Mouse (Mus musculus) gastrocnemius, postnatal 25 days (tissue): ENCODE results near the gene Hadha. TPM values are rescaled to one million over a fixed set of nuclear protein-coding genes. Genes with fewer than 3 reads are reported as not detected.
A peak's percentile ranks its signal among the peaks of the same experiment; 100 is the strongest.

Experiments
- DNase-seq: peaks from one replicate; pipeline ENCODE4 v3.0.0; 2022
- long read RNA-seq, 2 experiments: library from polyadenylated mRNA; stranded (forward); transcript quantifications; one replicate each; pipeline ENCODE4 v2.0.0; 2021
- total RNA-seq, 2 experiments: library from RNA; stranded (reverse); gene quantifications; 1 replicate in 1 of 2; 2 replicates in 1 of 2; pipeline ENCODE4 v1.2.3; 2021

The Hadha gene
- total RNA-seq, result 100 to 1,000 TPM; 270 to 342 TPM
- long read RNA-seq, experiment 1, full-length matches to known transcripts, result 125 of 180 reads
- long read RNA-seq, experiment 1, partial matches to known transcripts, result 48 of 180 reads
- long read RNA-seq, experiment 1, other reads (novel, unspliced or antisense), result 7 of 180 reads
- long read RNA-seq, experiment 2, full-length matches to known transcripts, result 203 of 264 reads
- long read RNA-seq, experiment 2, partial matches to known transcripts, result 40 of 264 reads
- long read RNA-seq, experiment 2, other reads (novel, unspliced or antisense), result 21 of 264 reads

DNA sequence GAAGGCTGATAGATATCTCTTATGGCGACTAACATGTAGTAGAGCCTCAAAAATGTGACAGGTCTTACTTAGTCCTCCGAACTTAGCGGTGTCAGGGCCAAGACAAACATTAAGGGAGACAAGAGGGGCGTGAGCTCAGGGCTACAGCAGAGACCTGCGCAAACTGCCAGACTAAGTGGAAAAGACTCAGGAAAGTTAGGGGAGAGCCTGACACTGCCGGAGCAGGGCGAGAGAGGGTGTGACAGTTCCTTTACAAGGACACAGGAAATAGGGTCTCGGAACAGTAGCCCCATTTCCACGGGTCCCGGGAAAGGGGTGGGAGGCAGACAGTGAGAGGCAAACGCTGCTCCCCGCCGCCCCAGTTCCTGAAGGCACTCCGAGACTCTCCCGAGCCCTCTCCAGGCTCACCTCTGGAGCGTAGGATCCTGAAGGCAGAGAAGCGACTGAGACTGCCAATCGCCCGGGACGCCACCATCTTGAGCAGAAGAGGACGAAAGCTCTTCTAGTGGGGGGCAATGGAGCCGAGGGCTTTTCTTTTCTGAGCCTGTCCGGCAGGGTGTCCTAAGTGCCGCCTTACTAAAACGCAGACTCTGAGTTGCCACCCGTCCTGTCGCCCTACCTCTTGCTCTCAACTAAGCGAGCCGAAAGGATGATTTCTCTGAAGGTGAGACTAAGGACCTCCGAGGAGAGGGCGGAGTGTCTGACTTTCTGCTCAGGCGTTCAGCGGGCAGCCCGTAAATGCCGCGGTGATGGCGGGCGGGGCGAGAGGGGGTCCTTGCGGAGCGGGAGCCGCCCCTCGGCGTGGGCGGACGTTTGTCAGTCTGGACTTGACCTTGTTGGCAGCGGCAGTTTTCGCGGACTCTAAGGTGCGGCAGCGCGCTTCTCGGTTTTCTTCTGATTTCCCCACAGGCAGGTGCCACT is at the start of gene Hadha, which contains the start of gene Hadhb:
Gene Hadha, minus strand, starts transcription at position 689 of the 921 bp plus-strand sequence.
Gene Hadhb, plus strand, starts transcription at position 775 of the 921 bp plus-strand sequence.
- DNase-seq, result peak; percentile 90

DNA sequence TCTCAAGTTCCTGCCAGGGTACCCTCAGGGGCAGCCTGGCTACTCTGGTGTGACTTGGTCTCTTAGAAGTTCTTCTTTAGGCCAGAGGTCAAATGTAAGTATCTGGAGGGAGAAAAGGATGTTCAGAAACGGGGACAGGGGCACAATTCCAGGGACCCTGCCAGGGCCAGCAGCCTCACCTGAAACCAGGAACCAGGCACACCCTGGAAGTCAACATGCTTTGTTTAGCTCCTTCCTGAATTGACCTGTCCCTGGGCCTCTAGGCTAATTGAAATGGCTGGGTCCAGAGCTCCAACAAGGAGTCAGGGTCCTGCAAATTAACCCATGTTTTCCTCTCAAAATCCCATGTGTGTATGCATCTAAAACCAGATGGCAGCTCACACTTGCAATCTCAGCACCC is 49.5 kb upstream of the Hadha start:
- no peak for DNase-seq

DNA sequence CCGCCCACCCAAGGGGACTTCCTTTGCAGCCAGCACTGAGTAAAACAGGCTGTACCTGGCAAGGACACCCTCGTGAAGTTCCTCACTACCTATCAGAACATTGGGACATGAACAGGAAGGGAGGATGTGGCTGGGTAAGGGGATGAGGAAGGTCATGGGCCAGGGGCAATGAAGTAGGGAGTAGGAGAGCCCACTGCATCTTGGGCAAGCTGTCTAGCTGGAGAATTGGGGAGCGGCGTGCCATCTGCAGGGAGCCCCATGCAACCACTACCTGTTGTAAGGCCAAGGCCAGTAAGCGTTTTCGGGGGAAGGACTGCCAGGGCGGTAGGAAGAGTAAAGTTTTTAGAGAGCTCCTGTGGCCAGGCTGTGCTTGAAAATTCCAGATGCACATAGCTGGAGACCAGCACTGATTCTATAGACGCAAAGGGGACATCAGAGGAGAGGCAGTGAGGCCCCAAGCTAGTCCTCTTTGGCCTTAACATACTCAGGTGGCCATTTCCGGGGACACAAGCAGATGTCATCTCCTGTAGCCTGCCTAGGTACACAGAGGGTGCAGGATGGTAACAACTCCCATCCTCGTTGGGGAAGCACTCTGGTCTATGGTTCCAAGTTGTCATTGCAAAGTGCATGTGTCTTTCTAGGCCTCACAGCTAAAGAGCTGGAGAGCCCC is 48.4 kb upstream of the Hadha start:
- DNase-seq, result no peak

DNA sequence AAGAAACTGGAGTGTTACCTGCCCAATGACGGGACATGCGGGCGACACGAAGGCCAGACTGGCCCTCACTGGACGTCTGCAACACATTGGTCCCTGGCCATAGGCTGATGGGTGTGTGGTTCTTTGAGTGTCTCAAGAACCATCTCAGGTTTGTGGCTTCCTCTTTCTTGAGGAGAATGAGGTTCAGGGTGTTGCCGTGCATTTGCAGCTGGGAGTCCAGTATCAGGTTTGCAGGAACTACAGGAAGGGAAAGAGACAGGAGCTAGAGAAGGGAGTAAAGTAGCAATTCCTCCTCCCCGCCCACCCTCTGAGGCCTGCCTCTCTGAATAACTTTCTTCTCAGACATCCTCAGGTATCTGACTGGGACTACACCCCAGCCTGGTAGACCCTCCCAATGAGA is 47.3 kb upstream of the Hadha start:
- no peak for DNase-seq

DNA sequence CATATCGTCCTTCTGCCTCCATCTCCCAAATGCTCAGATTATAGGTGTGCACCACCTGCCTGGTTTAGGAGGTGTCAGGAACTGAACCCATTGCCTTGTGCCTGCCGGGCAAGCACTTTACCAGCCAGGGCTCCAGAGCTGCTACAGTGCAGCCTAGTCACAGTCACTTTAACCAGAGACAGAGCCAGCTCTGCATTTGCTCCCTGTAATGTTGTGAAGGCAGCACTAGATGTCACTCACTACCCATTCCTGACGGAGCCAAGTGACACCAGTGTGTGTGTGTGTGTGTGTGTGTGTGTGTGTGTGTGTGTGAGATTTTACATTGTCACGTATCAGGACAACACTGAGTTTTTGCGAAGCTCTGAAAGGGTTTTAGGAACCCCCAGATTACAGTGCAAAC is 46.6 kb upstream of the Hadha start:
- no peak for DNase-seq

DNA sequence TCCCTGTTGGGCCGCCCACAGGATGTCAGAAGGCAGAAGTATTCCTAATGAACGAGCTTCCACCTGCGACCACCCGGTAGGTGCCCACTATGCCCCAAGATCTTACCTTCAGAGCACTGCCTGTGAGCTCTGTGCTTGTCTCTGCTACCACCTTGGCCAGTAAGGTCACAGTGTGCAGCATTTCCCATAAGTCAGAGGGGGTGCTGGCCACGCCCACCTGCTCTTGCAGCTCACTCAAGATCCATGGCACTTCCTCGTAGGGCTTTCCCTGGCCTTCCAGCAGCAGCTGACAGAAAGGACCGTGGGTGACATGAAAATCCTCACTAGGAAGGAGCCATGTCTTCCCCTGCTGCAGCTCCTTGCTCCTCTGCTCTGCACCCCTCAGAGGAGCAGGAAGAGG is 43.3 kb upstream of the Hadha start:
- DNase-seq, result no peak

DNA sequence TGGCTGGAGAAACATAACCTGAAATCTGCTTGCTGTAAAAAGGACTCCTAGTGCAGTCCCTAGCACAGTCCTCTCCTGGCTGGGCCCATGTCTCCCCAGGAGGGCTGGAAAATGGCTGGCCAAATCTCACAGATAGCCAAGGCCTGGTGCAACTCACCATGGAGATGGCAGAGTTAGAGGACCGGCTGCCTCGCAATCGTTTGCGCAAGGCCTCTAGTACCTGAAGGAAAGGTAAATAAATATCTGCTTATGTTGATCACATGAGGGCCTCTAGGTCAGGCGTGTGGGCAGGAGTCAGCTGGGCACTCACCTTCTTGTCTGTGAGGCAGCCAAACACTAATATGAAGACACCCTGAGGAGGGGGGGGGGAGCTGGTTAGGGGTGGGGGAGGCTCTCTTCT is 40.4 kb upstream of the Hadha start:
- no peak for DNase-seq

DNA sequence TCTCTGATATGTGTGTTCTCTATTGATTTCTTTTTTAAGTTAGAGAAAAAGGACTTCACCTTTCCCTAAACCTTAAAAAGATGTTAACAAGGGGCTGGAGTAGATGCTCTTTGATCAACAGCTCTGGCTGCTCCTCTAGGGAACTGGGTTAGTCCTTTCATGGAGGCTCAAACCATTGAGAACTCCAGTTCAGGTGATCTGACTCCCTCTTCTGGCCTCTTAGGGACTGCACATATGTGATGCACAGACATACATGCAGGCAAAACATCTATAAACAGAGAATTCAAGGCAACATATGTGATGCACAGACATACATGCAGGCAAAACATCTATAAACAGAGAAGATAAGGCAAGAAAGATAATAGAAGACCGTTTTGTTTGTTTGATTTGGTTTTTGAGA is 37.5 kb upstream of the Hadha start:
- no peak for DNase-seq

DNA sequence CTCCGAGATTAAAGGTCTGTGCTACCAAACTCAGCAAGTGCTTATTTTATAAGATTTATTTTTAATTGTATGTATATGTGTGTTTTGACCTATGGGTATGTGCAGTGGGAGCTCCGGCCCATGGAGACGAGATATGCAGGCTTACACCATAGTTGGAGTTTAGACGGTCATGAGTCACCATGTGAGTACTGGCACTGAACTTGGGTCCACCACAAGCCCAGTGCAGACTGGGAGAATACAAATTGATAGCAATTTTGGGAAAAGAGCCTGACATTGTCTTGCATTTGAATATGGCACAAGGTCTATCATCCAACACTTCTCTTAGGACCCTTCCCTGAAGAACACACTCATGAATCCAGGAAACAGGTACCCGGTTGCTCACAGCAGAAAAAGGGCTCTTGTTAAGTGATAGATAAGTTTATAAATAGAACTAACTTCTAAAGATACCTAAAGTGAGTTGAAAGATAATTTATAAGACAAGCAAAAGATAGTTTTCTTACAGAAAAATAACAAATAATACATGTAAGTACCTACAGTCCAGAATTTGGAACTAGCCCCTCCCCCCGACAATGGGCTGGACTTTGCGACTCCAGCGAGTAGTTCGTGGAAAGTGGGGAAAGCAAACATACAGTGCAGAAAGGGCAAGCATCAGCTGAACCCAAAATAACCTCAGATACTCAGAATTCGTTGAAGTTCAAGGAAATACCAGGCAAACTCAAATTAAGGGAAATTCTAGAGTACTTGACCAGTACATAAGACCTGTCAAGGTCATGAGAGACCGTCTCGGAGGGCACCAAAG is 32.9 kb upstream of the Hadha start:
- DNase-seq, result no peak

DNA sequence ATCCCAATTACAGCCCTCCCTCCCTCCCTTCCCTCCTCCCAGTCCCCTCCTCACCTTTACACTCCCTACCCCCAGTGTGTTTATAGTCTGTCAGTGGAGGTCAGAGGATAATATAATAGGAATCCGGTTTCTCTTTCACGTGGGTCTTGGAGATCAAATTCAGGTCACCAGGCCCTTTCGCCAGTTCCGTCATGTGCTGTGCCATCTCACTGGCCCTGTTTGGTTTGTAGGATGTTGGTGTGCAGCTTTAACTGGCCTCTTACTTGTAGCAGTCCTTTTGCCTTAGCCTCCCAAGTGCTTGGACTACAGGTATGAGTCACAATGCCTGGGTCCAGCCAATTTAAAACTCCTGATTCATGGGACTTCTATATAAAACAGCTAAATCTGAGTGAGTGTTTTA is 20.8 kb upstream of the Hadha start:
- DNase-seq, result no peak

DNA sequence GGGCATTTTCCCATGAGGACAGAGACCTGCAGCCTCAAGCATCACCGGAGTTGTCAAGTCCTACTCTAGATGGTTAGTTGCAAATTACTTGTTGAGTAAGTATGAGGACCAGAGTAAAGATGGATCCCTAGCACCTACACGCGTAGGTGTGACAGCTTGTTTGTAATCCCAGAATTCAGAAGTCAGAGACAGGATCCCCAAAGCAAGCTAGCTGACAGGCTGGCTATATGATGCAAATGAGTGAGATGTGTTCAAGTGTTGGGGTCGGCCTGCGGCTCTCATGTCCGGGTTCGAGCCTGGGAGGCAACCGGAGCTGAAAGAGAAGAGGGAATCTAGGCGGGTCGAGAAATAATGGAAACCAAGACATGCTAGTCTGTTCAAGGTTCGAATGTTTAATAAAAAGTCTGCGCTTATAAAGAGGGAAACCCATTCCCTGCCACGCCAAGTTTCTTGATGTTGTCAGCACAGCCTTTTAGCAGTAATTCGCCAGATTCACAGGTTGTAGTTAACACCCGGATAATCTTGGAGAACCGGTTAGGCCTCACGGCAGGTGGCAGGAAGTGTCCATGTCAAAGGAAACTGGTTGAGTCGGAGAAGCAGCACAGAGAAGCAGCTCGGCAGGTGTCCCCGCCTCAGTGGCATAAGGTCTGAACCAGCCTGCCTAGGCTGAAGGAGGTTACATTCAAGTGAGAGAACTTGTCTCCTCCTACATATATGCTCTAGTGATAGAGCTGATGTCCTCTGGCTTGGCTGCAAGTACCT is 18.1 kb upstream of the Hadha start:
- DNase-seq, result no peak

DNA sequence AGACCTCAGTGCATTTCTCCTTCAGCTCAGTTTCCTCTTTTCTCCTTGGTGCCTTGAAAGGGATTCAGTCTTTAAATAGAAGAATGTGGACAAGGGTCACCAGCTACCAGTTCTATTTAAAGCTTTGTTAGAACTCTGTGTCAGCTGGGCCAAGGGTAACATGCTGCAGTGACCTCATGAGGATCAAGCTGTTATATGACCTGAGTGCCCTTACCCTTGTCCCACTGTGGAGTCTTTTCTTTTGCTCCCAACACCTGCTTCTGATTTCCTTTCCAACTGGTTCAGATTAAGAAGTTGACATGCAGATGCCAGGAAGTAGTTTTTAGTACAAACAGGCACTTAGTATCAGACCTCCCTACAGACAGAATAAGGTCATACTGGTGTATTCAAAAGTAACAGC is 17.2 kb upstream of the Hadha start:
- DNase-seq, result no peak

DNA sequence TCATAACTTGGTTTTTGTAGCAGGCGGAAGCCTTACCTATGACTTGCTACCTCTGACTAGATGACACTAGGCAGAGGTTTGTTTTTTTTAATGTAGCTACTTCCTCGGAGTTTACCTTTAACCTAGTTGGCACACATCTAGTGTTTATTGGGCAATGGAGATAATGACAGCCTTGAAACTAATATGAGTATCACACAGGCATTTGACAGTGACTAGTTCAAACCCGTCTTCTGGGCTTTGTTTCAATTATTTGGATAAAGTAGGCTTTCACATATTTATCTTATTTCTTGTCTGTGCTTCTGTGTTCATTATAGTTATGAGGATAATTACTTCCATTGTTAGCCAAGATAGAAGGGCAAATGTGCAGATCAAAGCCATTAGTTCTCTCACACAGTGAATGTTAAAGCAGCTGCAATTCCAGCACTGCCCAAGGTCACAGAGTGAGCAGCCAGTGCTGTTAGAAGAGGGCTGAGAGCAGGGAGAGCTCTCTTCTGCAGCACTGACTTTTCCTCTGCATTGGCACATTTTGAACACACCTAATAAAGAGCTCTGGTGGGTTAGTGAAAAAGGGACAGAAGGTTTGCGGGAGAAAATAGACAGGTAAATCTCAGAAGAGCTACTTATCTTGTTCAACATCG is 15.5 kb upstream of the Hadha start:
- no peak for DNase-seq

DNA sequence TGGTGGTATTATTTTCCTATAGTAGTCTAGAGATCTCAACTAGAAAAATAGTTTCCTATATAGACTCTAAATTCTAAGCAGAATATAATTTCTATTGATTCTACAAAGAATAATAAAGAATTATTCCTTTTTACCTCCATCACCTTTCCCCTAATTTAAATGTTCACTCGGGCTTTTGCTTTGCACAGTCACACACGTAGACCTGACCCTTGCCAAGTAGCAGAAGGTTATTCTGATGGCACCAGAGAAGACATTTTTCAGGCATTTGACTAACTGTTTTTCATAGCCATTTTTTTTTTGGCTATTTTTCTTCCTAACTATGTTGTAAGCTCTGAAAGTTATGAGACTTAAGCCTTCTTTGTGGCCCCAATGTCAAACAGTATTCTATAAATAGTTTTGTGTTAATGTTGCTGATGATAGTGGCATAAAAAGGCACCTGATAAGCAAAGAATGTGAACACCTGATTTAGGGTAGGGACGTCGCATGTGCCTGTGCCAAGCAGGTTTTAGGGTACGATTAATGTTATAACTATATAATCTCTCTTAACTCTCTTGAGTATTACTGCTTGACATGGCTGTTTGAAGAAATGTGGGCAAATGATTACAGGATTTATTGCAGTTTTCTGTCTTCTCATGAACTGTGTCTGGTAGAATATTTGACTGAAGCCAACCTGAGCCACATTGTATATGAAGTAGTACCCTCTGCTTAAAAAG is 10.4 kb upstream of the Hadha start:
- DNase-seq, result no peak

DNA sequence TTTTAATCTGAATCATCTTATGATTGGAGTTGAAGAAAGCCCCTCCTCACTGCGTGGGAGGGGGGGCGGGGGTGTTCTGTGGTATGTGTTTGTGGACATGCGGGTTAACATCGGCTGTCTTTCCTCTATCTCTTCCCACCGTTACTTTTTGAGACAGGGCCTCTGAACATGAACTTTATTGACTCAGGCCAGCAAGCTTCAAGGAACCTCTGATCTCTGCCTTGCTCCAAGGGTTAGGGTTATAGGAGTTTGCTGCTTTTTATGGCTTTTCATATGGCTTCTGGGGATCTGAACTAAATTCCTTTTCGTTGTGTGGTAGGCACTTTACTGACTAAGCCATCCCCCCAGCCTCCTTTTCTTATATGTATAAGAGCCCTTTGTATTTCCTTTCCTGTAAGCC is 7.4 kb upstream of the Hadha start:
- DNase-seq, result no peak

DNA sequence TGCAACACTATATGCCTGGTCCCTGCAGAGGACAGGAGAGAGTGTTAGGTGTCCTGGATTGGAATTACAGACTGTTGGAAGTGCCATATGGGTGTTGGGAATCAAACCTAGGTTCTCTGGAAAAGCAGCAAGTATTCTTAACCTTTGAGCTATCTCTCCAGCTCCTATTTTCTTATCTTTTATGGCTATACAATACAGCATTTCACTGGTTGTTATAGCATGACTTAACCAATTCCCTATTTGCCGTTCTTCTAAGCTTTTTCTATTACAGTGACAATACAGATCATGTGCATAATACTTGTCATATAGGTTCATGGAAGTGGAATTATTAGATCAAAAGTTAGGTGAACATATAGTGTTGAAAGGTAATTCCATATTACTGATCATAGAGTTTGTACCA is 6.9 kb upstream of the Hadha start:
- no peak for DNase-seq

DNA sequence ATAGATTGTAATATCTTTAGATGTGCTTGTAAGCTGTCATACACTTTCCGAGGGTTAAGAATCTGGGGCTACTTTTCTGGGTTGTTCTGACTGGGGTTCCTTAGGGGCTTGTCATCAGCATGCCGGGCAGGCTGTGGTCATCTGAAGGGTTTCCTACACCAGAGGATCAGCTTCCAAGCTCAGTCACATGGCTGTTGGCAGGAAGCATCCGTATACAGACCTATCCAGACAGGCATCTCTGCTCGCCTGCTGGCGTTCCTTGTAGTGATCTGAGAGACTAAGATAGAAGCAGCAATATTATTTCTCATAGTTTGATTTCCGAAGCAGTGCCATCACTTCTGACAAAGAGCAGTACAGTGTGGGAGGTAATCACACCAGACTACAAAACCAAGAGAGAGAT is 4.6 kb upstream of the Hadha start:
- DNase-seq, result peak; percentile 46

DNA sequence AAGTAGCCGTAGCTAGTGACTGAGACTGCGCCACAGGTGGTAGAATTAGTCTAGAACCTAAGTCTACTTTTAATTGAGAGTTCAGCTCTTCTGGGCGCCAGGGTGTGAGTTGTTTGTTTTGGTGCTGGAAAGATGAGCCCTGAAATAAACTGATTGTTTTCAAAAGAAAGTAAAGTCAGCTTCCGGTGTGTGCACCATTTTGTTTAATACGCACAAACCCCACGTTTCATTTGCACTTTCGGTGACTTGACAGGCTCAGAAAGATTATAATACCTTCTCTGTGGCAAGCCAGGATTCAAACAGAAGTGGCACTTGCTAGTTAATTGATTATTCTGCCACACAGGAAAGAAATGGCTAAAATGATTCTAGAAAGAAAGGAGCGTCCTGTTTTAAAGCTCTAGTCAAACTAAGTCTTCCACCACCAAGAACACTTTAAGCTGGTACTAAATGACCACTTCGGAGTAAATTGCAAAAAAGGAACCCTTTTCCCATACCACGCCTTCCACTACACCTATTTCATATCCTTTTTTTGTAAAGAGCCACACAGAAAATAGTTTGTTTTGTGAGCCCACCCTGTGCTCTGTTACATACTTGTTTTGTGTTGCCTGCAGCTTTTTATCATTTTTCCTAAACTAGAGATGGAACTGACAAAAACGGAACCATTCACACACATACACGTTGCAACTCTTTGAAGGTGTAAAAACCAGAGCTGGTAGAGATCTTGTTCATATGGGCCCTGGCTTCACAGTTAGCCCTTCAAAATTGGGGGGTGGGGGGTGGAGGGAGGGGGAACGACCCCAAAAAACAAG is 1.1 kb upstream of the Hadha start:
- DNase-seq, result no peak

DNA sequence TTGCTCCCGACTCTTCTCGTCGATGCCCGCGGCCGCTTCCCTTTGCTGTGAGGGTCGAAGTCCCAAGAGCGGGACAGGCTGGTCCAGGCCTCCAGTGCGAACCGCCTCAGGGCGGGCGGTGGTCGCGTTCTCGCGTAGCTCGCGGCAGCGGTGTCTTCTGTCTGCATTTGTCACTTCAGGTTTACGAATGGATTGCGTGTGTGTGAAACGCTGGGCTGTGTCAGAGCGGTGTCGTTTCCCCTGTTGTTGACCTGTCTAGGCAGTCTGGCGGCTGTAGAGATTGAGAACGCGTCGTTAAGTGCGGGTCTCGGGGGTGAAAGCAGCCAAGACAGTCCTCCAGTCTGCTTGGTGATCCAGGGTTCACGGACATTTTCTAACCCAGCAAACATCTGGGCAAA is 432 bp upstream of the Hadha start:
- DNase-seq, result no peak
